Comparison of ENCODE assay signal across 19 mouse cellular contexts in genomic region chr2:50010409-50010808, GRCm38 (mm10). TPM values are rescaled to one million over a fixed set of nuclear protein-coding genes. Genes with fewer than 3 reads are reported as not detected.
"Had no signal": no experiment of that assay in that cellular context is flagged by ENCODE, and none has a peak within 500 bp of the region (broad histone marks: within the 10 kb centered on the region; RNA-seq: fewer than 3 reads in every experiment).

No protein-coding gene starts in this region.

- H3K4me2 ChIP-seq: liver, embryonic 11.5 days; liver, embryonic 15.5 days; midbrain, embryonic 12.5 days; neural tube, embryonic 13.5 days had no signal

- H3K27me3 ChIP-seq: liver, embryonic 15.5 days; midbrain, embryonic 12.5 days; neural tube, embryonic 13.5 days had no signal

- DNase-seq: kidney, adult 8-10 months; kidney, postnatal 10 days; kidney, postnatal 4 days; left cerebral cortex, postnatal 4 days; lung, adult 2 months; lung, postnatal 36 days; retina, postnatal 1 day; right cerebral cortex, postnatal 4 days; spleen, adult 18-20 months; thymus, postnatal 36 days had no signal

- ATAC-seq: intestine, embryonic 16.5 days; lung, postnatal 0 days; midbrain, embryonic 16.5 days had no signal

- H3K36me3 ChIP-seq: liver, embryonic 15.5 days; midbrain, embryonic 12.5 days; neural tube, embryonic 13.5 days had no signal

- H3K27ac ChIP-seq: layer of hippocampus, adult 2 months; liver, embryonic 15.5 days; midbrain, embryonic 12.5 days; neural tube, embryonic 13.5 days had no signal

- H3K4me1 ChIP-seq: liver, embryonic 15.5 days; midbrain, embryonic 12.5 days had no signal

- H3K9ac ChIP-seq: liver, embryonic 15.5 days; midbrain, embryonic 12.5 days; neural tube, embryonic 13.5 days had no signal

- H3K4me3 ChIP-seq: layer of hippocampus, adult 2 months; liver, embryonic 15.5 days; midbrain, embryonic 12.5 days; neural tube, embryonic 13.5 days had no signal

- H3K9me3 ChIP-seq: liver, embryonic 15.5 days; midbrain, embryonic 12.5 days; neural tube, embryonic 13.5 days had no signal

RNA-seq across cellular contexts. Expression of gene Lypd6, which starts 55.8 kb away (rescaled TPM):
- total RNA-seq: megakaryocyte, adult 5-6 weeks had no signal
